Mouse (Mus musculus): ENCODE measurements around the gene Nccrp1.
A peak's percentile ranks its signal among the peaks of the same experiment; 100 is the strongest.
"Not testable (repeated sequence)": the region's sequence is repeated elsewhere in the genome, so short reads cannot be mapped to it uniquely, and the experiment has no call there.

Nccrp1 gene

DNA sequence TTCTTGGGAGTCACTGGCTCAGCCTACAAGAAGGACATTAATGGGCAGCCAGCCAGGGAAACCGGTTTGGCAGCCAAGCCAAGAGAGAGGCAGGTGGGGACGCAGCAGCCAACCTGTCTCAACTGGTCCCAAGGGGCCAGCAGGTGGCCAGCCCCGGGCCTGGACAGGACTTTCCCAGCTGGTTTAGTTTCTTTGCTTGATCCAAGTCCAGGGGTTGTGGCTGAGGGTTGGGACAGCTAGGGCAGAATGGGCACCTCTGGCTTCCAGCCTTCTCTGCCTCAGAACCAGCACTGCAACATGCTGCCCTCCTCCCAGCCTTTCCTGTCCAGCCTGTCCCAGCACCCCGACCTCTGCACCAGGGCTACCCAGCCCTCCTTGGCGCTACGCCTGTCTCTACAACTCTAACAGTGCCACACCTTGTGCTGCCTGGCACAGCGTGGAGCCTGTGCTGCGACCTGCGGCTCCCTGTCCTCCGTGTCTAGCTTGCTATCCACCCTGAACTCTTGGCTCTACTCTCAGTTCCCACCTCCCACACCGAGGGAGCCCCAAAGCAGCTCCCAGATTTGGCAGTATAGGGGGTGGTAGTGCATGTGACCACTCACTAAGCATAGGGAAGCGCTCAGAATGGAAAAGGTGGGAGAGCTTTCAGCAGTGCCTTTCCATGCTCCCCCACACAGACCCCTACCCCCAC is 23.4 kb upstream of the Nccrp1 start:
- DNase-seq (ENCODE audit: low spot score in 2 of 2): no peak

- DNase-seq (ENCODE audit: low spot score in 2 of 2): peak in 1 of 2 experiments; percentile 58
Observed at GRCm38 (mm10) chr7:28568253-28568652, 21.2 kb upstream of the Nccrp1 start.

DNA sequence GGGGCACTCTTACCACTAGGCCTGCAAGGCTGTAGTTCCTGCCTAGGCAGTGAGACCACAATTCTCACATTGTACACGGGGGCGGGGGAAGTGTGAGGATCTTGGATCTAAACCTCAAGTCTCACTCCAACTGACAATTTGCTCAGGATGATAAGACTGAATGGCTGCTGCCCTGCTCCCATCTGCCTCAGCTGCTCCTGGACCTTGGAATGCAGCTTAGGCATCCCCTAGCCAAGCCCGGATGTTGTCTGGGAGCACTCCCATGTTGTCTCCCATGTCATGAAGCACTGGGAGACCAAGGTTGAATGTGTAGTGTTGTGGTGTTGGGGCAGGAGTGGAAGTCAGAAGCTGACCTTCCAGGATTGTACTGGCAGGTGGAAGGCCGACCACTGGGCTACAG is 20.5 kb upstream of the Nccrp1 start:
- no peak for DNase-seq (ENCODE audit: low spot score in 2 of 2)

DNA sequence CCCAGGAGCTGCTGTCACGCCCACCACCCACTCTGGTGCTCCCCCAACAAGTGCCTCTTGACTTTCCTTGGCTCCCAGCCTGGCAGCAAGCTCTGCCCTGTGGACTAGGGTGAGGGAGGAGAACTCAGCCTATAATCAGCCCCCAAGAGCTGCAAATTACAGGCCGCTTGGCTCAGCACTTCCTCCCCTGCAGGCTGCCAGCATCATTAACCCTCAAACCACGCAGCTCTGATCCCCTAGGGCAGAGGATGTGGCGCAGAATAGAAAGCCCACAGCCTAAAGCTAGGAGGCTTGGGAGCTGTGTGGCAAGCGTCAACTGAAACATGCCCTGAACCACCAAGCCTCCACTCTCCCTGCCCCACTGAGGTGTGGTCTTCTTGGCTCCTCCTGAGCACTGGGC is 18.4 kb upstream of the Nccrp1 start:
- no peak for DNase-seq (ENCODE audit: low spot score in 2 of 2)

DNA sequence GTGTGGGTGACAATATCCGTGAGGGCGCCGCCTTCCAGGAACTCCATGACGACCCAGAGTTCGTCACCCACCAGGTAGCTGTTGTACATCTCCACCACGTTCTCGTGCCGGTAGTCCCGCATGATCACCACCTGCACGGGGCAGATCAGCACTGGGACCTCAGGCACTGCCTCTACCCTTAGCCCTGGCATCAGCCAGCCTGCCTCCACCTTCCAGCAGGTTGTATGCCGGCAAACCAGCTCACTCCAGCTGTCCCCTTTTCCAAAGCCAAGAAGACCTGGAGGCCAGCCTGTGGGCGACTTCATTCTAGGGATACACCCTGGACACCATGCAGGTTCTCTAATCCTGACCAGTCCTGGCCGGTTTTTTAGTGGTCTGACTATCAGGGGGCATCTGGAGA is 15.9 kb upstream of the Nccrp1 start:
- no peak for DNase-seq (ENCODE audit: low spot score in 2 of 2)

DNA sequence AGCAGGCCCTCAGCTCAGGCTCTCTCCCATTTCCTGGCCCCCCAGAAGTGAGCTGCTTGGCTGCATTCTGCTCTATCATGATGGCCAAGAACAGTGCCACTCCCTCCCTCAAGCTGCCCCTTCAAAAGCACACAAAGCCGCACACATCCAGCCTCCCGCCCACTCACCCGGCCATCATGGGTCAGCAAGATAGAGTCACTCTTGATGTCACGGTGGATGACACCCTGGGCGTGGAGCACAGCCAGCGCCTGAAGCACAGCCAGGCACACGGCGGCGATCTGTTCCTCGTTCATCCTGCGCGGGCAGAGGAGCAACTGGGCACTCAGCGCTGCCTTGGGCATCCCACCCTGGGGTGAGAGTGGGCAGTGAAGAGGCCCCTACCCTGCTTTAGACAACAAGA is 15.3 kb upstream of the Nccrp1 start:
- no peak for DNase-seq (ENCODE audit: low spot score in 2 of 2)

DNA sequence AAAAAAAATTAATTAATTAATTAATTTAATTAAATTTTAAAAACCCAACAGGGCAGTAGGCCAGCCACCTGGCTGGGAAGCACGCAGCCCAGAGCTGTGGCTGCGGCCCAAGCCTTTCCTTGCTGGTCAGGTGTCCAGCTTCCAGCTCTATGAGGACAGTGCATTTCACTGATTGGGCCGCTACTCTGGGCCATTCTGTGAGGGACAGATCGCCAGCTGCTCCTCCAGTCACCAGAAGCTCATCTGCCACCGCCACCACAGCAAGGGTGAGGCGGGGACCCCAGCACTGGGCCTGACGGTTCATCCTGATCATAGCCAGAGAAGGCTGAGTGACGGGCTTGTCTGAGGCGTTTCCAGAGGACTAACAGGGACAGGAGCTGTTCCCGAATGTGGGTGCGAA is 14.9 kb upstream of the Nccrp1 start:
- no peak for DNase-seq (ENCODE audit: low spot score in 2 of 2)

GRCm38 (mm10) chr7:28560856-28561255 is 13.8 kb upstream of the Nccrp1 start:
- DNase-seq (ENCODE audit: low spot score in 2 of 2): no peak

DNA sequence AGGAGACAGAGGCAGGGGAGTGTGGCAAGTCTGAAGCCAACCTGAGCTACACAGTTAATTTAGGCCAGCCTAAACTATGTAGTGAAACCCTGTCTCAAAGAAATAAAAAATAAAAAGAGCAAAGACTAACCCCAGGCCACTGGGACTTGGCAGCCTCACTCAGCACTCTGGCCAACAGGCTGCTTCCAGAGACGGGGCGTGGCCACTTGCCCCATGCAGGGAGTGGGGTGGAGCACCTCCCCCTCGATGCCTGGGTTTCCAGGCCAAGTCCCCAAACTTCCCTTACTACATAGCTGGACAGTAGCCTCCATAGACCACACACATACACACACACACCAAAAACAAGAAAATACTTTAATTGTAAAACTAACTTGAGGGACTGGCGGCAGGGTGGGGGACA is 11.4 kb upstream of the Nccrp1 start:
- no peak for DNase-seq (ENCODE audit: low spot score in 2 of 2)

DNA sequence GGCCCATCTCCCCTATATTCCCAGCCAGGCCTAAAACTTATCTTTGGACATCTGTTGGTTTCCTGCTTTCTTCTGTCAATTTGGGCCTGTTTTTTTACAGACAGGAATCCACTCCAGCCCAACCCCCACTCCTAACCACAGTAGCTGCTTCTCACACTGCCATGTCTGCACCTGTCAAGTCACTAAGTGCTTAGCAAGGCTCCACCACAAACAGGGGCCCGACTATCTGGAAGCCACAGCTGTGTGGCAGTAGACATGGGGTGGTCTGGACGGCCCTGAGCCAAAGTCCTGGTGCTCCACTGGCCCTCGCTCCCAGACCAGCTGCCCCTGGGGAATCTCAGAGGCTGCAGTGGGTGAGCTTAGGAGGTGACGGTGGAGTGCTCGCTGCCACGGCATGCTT is 10.7 kb upstream of the Nccrp1 start:
- no peak for DNase-seq (ENCODE audit: low spot score in 2 of 2)

- DNase-seq (ENCODE audit: low spot score in 2 of 2): no peak
Observed at GRCm38 (mm10) chr7:28557069-28557468, 10.0 kb upstream of the Nccrp1 start.

- DNase-seq (ENCODE audit: low spot score in 2 of 2): no peak
Observed at GRCm38 (mm10) chr7:28555939-28556535, 9.0 kb upstream of the Nccrp1 start.

DNA sequence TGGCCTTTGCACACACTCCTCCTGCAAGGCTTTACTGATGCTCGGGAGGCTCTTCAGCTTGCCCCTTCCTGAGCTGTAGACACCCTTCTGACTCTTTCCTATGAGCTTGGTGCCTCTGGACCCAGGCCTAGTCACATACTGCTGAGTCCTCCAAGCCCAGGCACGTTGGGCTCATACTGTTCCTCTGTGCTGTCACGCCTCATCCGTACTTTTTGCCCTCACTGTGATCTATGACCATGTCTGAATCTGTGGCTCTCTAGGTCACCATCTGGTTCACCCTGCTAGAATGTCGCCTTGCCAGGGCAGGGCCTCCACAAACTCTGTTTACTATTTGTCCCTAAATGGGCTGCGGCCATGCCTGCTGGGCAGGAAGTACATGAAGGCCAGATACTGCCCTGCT is 6.0 kb upstream of the Nccrp1 start:
- no peak for DNase-seq (ENCODE audit: low spot score in 2 of 2)

- DNase-seq (ENCODE audit: low spot score in 2 of 2): no peak
Observed at GRCm38 (mm10) chr7:28547628-28548027, 574 bp upstream of the Nccrp1 start.

DNA sequence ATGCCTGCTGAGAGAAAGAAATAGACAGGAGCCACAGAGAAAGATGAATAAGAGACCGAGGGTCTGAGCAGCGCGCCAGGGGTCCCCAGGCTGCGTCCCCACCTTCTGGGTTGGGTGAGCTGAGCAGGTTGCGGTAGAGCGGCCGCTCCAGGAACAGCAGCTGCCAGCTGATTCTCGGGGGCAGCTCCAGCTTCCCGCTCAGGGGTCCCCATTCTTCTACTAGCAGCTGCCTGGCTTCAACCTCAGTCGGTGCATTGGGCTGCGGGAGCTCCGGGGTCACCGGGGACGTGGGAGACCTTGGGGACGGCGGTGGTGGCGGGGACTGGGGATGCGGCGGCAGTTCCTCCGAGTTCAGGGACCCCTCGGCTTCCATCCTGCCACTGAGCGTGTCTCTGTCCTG is 405 bp downstream of the Nccrp1 start:
- no peak for DNase-seq (ENCODE audit: low spot score in 2 of 2)

GRCm38 (mm10) chr7:28545891-28546210 is 1.2 kb downstream of the Nccrp1 start:
- no peak for DNase-seq (ENCODE audit: low spot score in 2 of 2)

- no peak for DNase-seq (ENCODE audit: low spot score in 2 of 2)
Observed at GRCm38 (mm10) chr7:28545048-28545890, 1.8 kb downstream of the Nccrp1 start.

GRCm38 (mm10) chr7:28544051-28544601 is 2.9 kb downstream of the Nccrp1 start:
- DNase-seq (ENCODE audit: low spot score in 2 of 2): no peak

DNA sequence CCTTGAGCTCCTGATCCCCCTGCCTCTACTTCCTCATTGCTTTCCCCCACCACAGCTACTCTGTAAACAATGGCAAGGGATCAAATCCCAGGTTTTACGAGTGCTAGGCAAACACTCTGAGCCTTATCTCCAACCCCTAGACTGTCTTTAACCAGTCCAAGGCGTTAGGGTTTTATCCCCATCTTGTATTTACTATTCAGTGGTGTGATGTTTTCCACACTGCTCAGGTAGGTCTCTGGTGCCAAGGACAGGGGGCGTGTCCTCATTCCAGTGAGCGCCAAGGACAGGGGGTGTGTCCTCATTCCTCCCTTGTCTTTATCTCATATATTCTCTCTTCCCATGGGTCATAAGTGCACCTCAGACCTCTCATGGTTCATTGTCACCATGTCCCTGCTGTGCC is 6.5 kb downstream of the Nccrp1 start, which contains the start of gene Sycn:
Gene Sycn (plus strand): TSS at position 360 of the 400 bp plus-strand sequence.
- DNase-seq (ENCODE audit: low spot score in 2 of 2): no peak

GRCm38 (mm10) chr7:28538886-28539285 is 8.2 kb downstream of the Nccrp1 start:
- not testable (repeated sequence) for DNase-seq (ENCODE audit: low spot score in 2 of 2)

GRCm38 (mm10) chr7:28532005-28532404 is 15.0 kb downstream of the Nccrp1 start:
- DNase-seq (ENCODE audit: low spot score in 2 of 2): no peak

GRCm38 (mm10) chr7:28527922-28528719 is 18.9 kb downstream of the Nccrp1 start:
- peak; percentile 68 to 81 for DNase-seq (ENCODE audit: low spot score in 2 of 2)

Data from spleen, postnatal 14 days (tissue).